Mouse (Mus musculus) mouse trophoblast stem cell (cell line): Measurements from ENCODE around the gene Gabbr2.

Experiments used
- in situ Hi-C, 2 experiments: fragments of 300-500 bp; cut with MseI, MboI; formaldehyde crosslinking; loops; 2 replicates in 1 of 2; 3 replicates in 1 of 2; pipeline ENCODE4 v1.15.1; 2025

Gabbr2 gene

GRCm38 (mm10) chr4:46991016-46991958, at the start of gene Gabbr2:
Gabbr2 (minus strand) TSS chr4:46991873.
- in situ Hi-C loops = no loop called here

DNA sequence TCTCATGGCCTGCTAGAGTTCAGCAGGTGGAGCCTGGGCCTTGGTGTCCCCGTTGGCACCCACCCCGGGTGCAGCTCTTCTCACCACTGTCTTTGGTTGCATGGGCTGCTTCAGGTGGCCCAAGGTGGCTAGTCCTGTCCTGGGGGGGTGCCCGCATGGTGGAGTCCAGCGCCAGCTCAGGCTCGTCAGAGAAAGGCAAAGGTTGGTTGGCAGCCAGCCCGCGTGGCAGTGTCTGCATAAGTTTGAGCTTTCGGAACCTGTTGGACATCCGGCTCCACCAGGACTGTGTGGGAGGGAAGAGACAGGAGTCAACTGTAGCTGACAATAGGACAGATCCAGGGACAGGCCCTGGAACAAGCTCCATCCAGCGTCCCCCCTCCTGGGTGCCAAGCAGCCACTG, 47.9 kb upstream of the Gabbr2 start:
- in situ Hi-C loops = loop anchor here in 1 of 2 experiments (10.0 kb wide), 1 partner anchor 355 kb away; no protein-coding TSS in a partner anchor

DNA sequence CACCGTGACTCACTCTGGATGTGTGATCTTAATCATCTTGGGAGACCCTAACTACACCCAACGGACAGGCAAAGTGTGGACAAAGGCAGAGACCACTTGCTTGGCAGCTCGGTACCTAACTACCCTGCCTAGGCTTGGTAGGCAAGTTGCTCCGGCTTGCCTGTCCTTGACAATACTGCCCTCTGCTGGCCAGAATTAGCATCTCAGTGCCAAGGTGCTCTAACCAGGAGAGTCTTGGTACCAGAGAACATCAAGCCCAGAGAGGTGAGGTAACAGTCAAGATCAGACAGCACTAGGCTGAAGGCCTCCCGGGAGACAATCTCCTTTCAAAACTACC, 45.6 kb upstream of the Gabbr2 start:
- in situ Hi-C loops = loop anchor here in 1 of 2 experiments (10.0 kb wide), 1 partner anchor 352 kb away; no protein-coding TSS in a partner anchor

DNA sequence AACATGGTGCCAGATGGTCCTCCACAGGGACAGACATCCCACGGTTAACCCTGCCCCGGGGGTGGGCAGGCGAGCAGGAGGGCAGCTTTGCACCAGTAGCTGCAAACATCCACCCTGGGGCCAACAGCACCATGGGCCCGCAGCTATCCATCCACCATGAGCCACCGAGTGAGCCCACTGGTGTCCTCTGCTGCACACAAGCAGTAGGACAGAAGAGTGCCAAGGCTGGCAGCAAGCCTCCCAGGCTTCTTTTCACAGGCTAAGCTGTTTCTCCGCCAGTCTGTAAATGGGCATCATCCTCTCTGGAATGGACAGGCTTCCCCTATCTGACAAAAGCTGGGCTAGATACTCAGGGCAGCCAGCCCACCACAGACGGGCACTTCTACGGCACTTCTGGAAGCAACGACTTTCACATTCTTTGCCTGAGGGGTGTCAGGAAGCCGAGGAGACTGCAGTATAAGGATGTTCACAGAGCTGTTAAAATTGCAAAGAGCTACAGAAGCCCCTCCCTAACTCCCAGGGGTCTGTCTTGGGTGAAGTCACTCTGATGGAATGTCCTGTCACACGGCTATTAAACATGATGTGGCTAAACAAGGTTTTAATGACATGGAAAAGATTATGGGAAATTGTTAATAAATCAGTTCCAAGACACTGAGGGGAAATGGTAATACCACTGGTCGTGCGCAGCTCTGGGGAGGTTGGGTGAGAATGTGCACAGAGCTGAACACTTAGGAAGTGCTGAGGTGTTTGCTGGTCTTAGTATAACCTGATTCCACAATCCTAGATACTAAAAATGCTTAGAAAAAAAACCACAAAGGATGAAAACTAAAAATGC, 45.0 kb upstream of the Gabbr2 start:
- in situ Hi-C loops = loop anchor here in 1 of 2 experiments (10.0 kb wide), 1 partner anchor 352 kb away; no protein-coding TSS in a partner anchor

- in situ Hi-C loops = loop anchor here in 1 of 2 experiments (10.0 kb wide), 1 partner anchor 351 kb away; no protein-coding TSS in a partner anchor
Observed at GRCm38 (mm10) chr4:47035536-47035935, 43.9 kb upstream of the Gabbr2 start.

DNA sequence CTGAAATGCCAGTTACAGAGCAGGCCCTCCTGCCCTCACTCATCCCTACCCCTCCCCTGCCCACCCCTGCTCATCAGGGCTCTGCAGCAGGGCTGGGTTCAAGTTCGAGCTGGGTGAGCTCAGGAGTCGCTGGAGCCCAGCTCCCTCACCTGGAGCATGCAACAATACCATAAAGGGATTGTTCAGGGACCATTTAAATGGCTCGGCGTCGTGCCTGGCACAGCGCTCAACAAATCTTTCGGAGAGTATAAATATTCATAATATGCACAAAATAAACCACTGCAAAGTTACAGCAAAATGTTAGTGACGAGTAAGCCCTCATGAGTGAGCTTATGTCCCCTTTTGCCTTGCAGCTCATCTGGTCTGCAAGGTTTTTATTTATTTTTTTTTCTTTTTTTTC, 40.5 kb upstream of the Gabbr2 start:
- in situ Hi-C loops = loop anchor here (5.0 to 10.0 kb wide), 2 partner anchors 345 to 347 kb away; no protein-coding TSS in a partner anchor

DNA sequence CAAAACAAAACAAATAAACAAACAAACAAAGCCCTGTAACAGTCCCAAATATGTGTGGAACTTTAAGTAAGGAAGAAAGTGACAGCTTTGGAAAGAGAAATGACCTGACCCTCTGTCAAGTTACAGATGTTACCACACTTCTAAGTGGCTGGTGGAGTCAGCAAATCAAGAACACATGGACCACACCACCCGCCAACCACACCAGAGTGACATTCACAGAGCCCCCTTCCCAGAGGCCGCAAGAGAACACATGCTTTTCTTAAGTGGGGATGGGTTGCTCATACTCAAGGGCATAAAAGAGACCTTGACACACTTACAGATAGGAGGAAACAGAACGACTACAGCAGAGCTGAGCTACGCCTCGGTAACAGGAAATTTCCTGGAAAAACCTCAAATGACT, 37.1 kb upstream of the Gabbr2 start:
- in situ Hi-C loops = no loop called here

DNA sequence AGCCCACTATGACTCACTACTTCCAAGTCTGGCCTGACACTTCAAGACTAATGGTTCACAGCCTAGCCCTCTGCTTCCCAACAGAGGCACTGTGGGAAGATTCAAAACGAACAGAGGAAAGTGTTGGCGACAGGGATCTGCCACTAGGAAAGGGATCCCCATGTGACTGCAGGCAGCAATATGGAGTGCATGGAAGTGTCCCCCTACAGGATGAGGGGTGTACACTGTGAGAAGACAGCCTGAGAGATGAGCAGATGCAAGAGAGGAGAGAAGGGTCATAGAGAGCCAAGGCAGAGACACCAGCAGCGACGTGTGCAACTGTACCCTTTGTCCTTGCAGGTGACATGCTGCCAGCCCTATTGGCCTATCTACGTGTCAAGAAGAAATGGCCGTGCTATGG, 32.3 kb upstream of the Gabbr2 start:
- in situ Hi-C loops = no loop called here

- in situ Hi-C loops = no loop called here
Observed at GRCm38 (mm10) chr4:47022804-47023603, 31.3 kb upstream of the Gabbr2 start.

- in situ Hi-C loops = no loop called here
Observed at GRCm38 (mm10) chr4:47020563-47020962, 28.9 kb upstream of the Gabbr2 start.

- in situ Hi-C loops = no loop called here
Observed at GRCm38 (mm10) chr4:47015156-47015555, 23.5 kb upstream of the Gabbr2 start.

- in situ Hi-C loops = no loop called here
Observed at GRCm38 (mm10) chr4:47012476-47012875, 20.8 kb upstream of the Gabbr2 start.

- in situ Hi-C loops = no loop called here
Observed at GRCm38 (mm10) chr4:47010400-47011231, 18.9 kb upstream of the Gabbr2 start.

DNA sequence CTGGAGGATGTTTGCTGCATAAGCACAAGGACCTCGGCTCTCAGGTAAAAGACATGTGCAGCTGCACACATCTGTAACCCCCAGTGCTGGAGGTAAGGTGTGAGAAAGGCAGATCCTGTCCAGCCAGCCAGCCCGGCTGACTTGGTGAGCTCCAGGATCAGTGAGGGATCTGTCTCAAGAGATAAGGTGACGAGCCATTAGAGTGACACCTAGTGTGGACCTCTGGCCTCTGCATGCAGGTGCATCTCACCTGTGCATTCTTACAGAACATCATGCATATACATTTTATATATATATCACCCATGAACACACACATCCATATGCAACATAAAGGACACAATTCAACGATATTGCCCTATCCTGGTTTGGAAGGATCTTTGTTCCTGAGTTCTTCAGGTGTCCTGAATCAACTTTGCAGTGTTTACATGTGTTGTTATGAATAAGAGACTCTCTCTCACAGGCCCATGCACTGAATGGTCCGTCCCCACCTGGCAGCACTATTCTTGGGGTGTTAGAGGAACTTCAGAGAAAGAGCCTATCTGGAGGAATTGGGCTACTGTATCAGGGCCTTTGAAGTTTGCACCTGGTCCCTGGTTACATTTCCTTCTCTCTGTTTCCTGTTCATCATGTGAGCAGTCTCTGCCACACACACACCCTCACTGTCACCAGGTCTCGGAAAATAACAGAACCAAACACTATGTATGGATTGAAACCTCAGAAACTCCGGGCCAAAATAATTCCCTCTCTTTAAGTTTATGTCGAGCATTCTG, 9.1 kb upstream of the Gabbr2 start:
- in situ Hi-C loops = no loop called here

DNA sequence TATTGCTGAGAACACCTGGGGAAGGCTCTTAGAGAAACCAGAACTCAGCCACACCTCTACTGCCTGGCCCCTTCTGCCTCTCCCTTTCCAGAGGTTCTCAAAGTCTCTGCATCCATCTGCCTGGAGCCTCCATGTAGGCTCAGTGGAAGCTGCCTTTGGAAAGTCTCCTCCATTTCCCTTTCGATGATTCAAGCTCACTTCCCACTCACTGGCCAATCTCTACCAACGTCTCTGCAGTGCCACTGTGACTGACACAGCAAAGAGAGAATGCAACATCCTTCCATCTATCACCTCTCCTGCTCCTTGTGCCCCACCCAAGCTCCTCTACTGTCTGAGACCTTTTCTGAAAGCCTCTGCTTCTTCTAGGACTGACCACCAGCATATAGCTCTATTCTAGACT, 6.3 kb upstream of the Gabbr2 start:
- in situ Hi-C loops = no loop called here

DNA sequence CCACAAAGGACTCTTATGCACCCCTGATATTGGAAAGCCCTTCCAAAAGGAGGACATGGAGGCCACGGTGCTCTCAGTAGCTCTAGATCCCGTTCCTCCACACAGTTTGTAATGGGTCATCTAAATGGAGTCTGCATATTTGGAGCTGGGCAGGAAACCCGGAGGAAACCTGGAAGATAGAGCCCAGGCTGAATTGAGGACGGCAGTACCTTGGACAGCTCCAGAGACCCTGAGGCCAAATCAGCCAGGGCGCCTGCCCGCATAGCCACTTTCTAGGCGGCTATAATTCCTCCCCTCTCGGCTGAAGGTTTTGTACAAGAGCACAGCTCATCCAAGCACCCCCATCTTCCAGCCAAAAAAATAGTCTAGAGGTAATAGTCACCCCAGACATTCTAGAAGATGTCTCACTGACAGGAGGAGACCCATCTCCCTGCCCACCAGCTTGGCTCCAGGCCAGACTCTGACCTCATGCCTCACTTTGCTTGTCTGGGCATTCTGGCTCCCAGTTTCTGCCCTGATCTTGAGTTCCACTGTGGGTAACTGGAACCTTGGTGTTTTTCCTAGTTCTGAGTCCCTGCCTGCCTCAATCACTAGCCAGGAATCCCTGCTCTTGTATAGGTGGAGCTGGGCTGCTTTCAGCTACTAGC, 1.3 kb upstream of the Gabbr2 start:
- in situ Hi-C loops = no loop called here

DNA sequence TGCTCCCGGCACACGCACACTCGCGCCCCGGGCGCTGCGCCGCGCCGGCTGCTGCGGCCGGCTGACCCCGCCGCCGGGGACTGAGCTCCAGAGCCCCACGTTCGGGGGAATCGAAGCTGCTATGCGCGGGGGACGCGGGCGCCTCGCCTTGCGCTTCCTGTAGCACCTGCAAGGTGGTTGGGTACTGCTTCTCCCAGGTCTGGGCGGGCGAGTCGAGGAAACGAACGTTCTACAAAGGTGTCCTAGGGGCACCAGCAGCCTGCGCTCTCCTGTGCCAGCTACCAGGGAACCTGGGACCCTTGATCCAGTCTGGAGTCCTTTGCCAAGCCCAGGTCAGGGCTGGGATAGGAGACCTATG, 265 bp upstream of the Gabbr2 start:
- in situ Hi-C loops = no loop called here

DNA sequence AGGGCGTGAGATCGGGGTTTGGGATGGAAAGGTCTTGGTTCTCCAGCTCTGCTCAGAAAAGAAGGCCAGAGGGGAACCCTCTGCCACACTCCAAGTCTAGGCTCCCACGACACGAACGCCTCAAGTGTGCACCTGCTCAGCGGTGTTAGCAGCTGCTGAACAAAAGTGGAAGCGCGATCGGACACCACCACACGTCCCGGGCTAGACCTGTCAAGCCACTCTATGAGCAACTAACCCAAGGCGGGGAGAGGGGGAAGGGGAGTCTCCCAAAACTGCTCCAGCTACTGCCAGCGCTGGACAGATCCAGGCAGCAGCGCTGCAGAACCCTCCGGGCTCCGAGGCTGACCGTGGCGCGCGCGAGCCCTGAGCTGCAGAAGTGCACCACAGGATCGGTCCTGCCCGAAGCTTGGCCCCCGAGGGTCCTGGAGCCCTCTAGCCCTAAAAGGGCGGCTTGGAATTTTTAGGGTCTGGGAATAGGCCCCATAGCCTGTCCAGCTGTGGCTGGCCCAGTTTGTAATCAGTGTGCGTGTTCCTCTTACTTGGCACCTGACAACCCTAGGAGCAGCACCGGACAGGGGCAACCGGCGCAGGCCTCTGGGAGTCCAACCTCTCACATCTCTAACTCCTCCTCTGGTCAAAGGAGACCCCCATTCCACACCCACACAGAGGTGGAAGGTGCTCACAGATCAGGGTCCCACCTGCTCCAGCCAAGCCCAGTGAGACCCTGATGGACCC, 1.2 kb downstream of the Gabbr2 start:
- in situ Hi-C loops = no loop called here

DNA sequence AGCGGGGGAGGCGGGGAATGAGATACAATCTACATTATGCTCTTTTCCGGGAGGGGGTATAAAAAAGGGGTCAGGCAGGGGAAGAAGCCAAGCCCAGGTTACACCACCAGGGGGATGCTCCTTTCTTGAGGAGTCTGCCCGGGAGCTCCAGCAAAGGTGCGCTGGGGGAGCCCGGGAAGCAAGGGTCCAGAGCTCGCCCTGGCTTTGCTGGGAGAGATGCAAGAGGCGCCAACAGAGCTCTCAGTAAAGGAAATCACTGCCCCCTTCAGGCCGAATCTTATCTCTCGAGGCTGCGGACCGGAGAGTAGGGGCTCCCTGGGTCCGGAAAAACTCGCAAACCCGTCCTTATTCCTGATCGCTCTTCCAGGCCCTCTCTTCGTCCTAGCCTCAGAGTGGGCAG, 1.8 kb downstream of the Gabbr2 start:
- in situ Hi-C loops = no loop called here
